Mouse (Mus musculus): ENCODE measurements at regions not wholly inside any gene's neighbourhood (a gene's known extent, or its start where the extent isn't known, plus 50 kb on each side); places are given as distances from the start of the nearest gene placed in this dataset.

- no peak for ATAC-seq (ENCODE audit: low FRiP score)
- 56% methylated on average over 3 of the region's 3 CpGs for WGBS
- H3K9me3 ChIP-seq (replicated peaks) = no peaks in the 10 kb centered on the region
- no peaks in the 10 kb centered on the region for H3K27me3 ChIP-seq (replicated peaks)
- H3K36me3 ChIP-seq = no peaks in the 10 kb centered on the region
- H3K4me2 ChIP-seq = no peak overlapping the region
- no peak overlapping the region for H3K4me3 ChIP-seq (replicated peaks)
- no peaks in the 10 kb centered on the region for H3K4me1 ChIP-seq
- H3K27ac ChIP-seq (replicated peaks) = no peak overlapping the region
- H3K9ac ChIP-seq (replicated peaks) = no peak overlapping the region
These were observed 176.8 kb downstream of the Fign start for GRCm38 (mm10) chr2:63920997-63921396.

GRCm38 (mm10) chr2:63920019-63920418 is 177.8 kb downstream of the Fign start:
- no peaks in the 10 kb centered on the region for H3K27me3 ChIP-seq (replicated peaks)
- H3K4me2 ChIP-seq = no peak overlapping the region
- H3K4me1 ChIP-seq = no peaks in the 10 kb centered on the region
- no peak overlapping the region for H3K4me3 ChIP-seq (replicated peaks)
- no peak overlapping the region for H3K27ac ChIP-seq (replicated peaks)
- H3K9me3 ChIP-seq (replicated peaks) = no peaks in the 10 kb centered on the region
- no peak overlapping the region for H3K9ac ChIP-seq (replicated peaks)
- H3K36me3 ChIP-seq = no peaks in the 10 kb centered on the region
- WGBS = 81% methylated on average over 4 of the region's 4 CpGs
- ATAC-seq (ENCODE audit: low FRiP score) = no peak

GRCm38 (mm10) chr2:63900644-63901043 is 197.2 kb downstream of the Fign start:
- H3K27ac ChIP-seq (replicated peaks) = no peak overlapping the region
- H3K4me1 ChIP-seq = no peaks in the 10 kb centered on the region
- H3K36me3 ChIP-seq = no peaks in the 10 kb centered on the region
- no peaks in the 10 kb centered on the region for H3K9me3 ChIP-seq (replicated peaks)
- no peaks in the 10 kb centered on the region for H3K27me3 ChIP-seq (replicated peaks)
- no peak overlapping the region for H3K4me2 ChIP-seq
- ATAC-seq (ENCODE audit: low FRiP score) = no peak
- H3K9ac ChIP-seq (replicated peaks) = no peak overlapping the region
- no peak overlapping the region for H3K4me3 ChIP-seq (replicated peaks)

GRCm38 (mm10) chr2:63878477-63878876 is 219.4 kb downstream of the Fign start:
- no peaks in the 10 kb centered on the region for H3K36me3 ChIP-seq
- no peak overlapping the region for H3K27ac ChIP-seq (replicated peaks)
- WGBS = 72% methylated on average over 6 of the region's 6 CpGs
- H3K9ac ChIP-seq (replicated peaks) = no peak overlapping the region
- no peaks in the 10 kb centered on the region for H3K4me1 ChIP-seq
- no peak for ATAC-seq (ENCODE audit: low FRiP score)
- no peaks in the 10 kb centered on the region for H3K9me3 ChIP-seq (replicated peaks)
- H3K4me3 ChIP-seq (replicated peaks) = no peak overlapping the region
- no peaks in the 10 kb centered on the region for H3K27me3 ChIP-seq (replicated peaks)
- H3K4me2 ChIP-seq = peak overlapping the region; percentile 13; the same call in 1 of the 2 replicates

- H3K9ac ChIP-seq (replicated peaks) = no peak overlapping the region
- H3K36me3 ChIP-seq = no peaks in the 10 kb centered on the region
- no peaks in the 10 kb centered on the region for H3K9me3 ChIP-seq (replicated peaks)
- H3K27me3 ChIP-seq (replicated peaks) = no peaks in the 10 kb centered on the region
- H3K27ac ChIP-seq (replicated peaks) = no peak overlapping the region
- H3K4me3 ChIP-seq (replicated peaks) = no peak overlapping the region
- no peak overlapping the region for H3K4me2 ChIP-seq
- no peak for ATAC-seq (ENCODE audit: low FRiP score)
- no peaks in the 10 kb centered on the region for H3K4me1 ChIP-seq
These were observed 220.5 kb downstream of the Fign start for GRCm38 (mm10) chr2:63877387-63877786.

- ATAC-seq (ENCODE audit: low FRiP score) = no peak
- no peak overlapping the region for H3K4me2 ChIP-seq
- no peak overlapping the region for H3K27ac ChIP-seq (replicated peaks)
- H3K27me3 ChIP-seq (replicated peaks) = no peaks in the 10 kb centered on the region
- no peak overlapping the region for H3K4me3 ChIP-seq (replicated peaks)
- no peaks in the 10 kb centered on the region for H3K9me3 ChIP-seq (replicated peaks)
- H3K36me3 ChIP-seq = no peaks in the 10 kb centered on the region
- WGBS = 30% methylated on average over 3 of the region's 3 CpGs
- H3K9ac ChIP-seq (replicated peaks) = no peak overlapping the region
- no peaks in the 10 kb centered on the region for H3K4me1 ChIP-seq
These were observed 221.5 kb downstream of the Fign start for GRCm38 (mm10) chr2:63876375-63876774.

GRCm38 (mm10) chr2:63875101-63875500 is 222.7 kb downstream of the Fign start:
- Histone ChIP-seq H3K4me1 (no peaks in the 10 kb centered on the region), H3K27ac (replicated peaks) (no peak overlapping the region), H3K4me2 (no peak overlapping the region), H3K9me3 (replicated peaks) (no peaks in the 10 kb centered on the region), H3K4me3 (replicated peaks) (no peak overlapping the region), H3K9ac (replicated peaks) (no peak overlapping the region), H3K36me3 (no peaks in the 10 kb centered on the region), H3K27me3 (replicated peaks) (no peaks in the 10 kb centered on the region)
- no peak for ATAC-seq (ENCODE audit: low FRiP score)
- WGBS = 47% methylated on average over 4 of the region's 4 CpGs

- no peak for ATAC-seq (ENCODE audit: low FRiP score)
- no peak overlapping the region for H3K27ac ChIP-seq (replicated peaks)
- no peak overlapping the region for H3K9ac ChIP-seq (replicated peaks)
- no peaks in the 10 kb centered on the region for H3K27me3 ChIP-seq (replicated peaks)
- no peaks in the 10 kb centered on the region for H3K9me3 ChIP-seq (replicated peaks)
- H3K36me3 ChIP-seq = no peaks in the 10 kb centered on the region
- 34% methylated on average over 8 of the region's 8 CpGs for WGBS
- H3K4me2 ChIP-seq = no peak overlapping the region
- no peak overlapping the region for H3K4me3 ChIP-seq (replicated peaks)
- H3K4me1 ChIP-seq = no peaks in the 10 kb centered on the region
These were observed 231.3 kb downstream of the Fign start for GRCm38 (mm10) chr2:63866524-63866923.

- H3K9me3 ChIP-seq (replicated peaks) = no peaks in the 10 kb centered on the region
- no peaks in the 10 kb centered on the region for H3K36me3 ChIP-seq
- H3K27ac ChIP-seq (replicated peaks) = no peak overlapping the region
- no peak overlapping the region for H3K9ac ChIP-seq (replicated peaks)
- no peak overlapping the region for H3K4me3 ChIP-seq (replicated peaks)
- WGBS = 86% methylated on average over 3 of the region's 3 CpGs
- no peaks in the 10 kb centered on the region for H3K4me1 ChIP-seq
- no peak overlapping the region for H3K4me2 ChIP-seq
- no peak for ATAC-seq (ENCODE audit: low FRiP score)
- H3K27me3 ChIP-seq (replicated peaks) = no peaks in the 10 kb centered on the region
These were observed 236.0 kb downstream of the Fign start for GRCm38 (mm10) chr2:63861821-63862220.

GRCm38 (mm10) chr2:63856462-63857054 is 241.3 kb downstream of the Fign start:
- H3K36me3 ChIP-seq = no peaks in the 10 kb centered on the region
- WGBS = 36% methylated on average over 11 of the region's 11 CpGs
- peaks cover 9% of the 10 kb centered on the region for H3K4me1 ChIP-seq
- no peak overlapping the region for H3K4me3 ChIP-seq (replicated peaks)
- ATAC-seq (ENCODE audit: low FRiP score) = no peak
- H3K27ac ChIP-seq (replicated peaks) = no peak overlapping the region
- no peaks in the 10 kb centered on the region for H3K27me3 ChIP-seq (replicated peaks)
- H3K4me2 ChIP-seq = no peak overlapping the region
- H3K9ac ChIP-seq (replicated peaks) = no peak overlapping the region
- no peaks in the 10 kb centered on the region for H3K9me3 ChIP-seq (replicated peaks)

- H3K9me3 ChIP-seq (replicated peaks) = no peaks in the 10 kb centered on the region
These were observed 242.4 kb downstream of the Fign start for GRCm38 (mm10) chr2:63855476-63855875.

GRCm38 (mm10) chr2:63854198-63854875 is 243.5 kb downstream of the Fign start:
- 30% methylated on average over 1 of the region's 1 CpGs for WGBS

More at GRCm38 (mm10) chr2:63855476-63855875, 242.4 kb downstream of the Fign start:
- Histone ChIP-seq H3K4me3 (replicated peaks) (no peak overlapping the region), H3K27me3 (replicated peaks) (no peaks in the 10 kb centered on the region), H3K9ac (replicated peaks) (no peak overlapping the region), H3K4me1 (peaks cover 9% of the 10 kb centered on the region), H3K36me3 (no peaks in the 10 kb centered on the region), H3K27ac (replicated peaks) (no peak overlapping the region), H3K4me2 (no peak overlapping the region)
- 92% methylated on average over 5 of the region's 5 CpGs for WGBS
- no peak for ATAC-seq (ENCODE audit: low FRiP score)

More at GRCm38 (mm10) chr2:63854198-63854875, 243.5 kb downstream of the Fign start:
- H3K9ac ChIP-seq (replicated peaks) = no peak overlapping the region
- H3K27ac ChIP-seq (replicated peaks) = no peak overlapping the region
- no peak overlapping the region for H3K4me3 ChIP-seq (replicated peaks)
- H3K27me3 ChIP-seq (replicated peaks) = no peaks in the 10 kb centered on the region
- H3K4me2 ChIP-seq = no peak overlapping the region
- H3K4me1 ChIP-seq = peaks cover 12% of the 10 kb centered on the region
- H3K9me3 ChIP-seq (replicated peaks) = no peaks in the 10 kb centered on the region
- no peaks in the 10 kb centered on the region for H3K36me3 ChIP-seq
- no peak for ATAC-seq (ENCODE audit: low FRiP score)
